Mouse (Mus musculus): ENCODE data around the gene Ttc22. TPM values are rescaled to one million over a fixed set of nuclear protein-coding genes. Genes with fewer than 3 reads are reported as not detected.

The Ttc22 gene
- total RNA-seq, 2 experiments from 2014 or later: 0.98 to 1.00 TPM

GRCm38 (mm10) chr4:106618898-106619297 is 3.3 kb upstream of the Ttc22 start:
- DNase-seq (ENCODE audit: extremely low spot score in 1 of 2, low spot score in 2 of 2): no peak
- Histone ChIP-seq H3K4me3 (no peak overlapping the region), H3K27ac (no peak overlapping the region)
- TF ChIP-seq CTCF (IDR thresholded peaks at IDR 0.05): no peak
- intact Hi-C loops (cut with DNase I): loop anchor here (1.0 to 10.0 kb wide), 2 partner anchors 209 to 726 kb away; no protein-coding TSS in a partner anchor

- DNase-seq (ENCODE audit: extremely low spot score in 1 of 2, low spot score in 2 of 2): no peak
- H3K27ac ChIP-seq: no peak overlapping the region
- no peak for TF ChIP-seq CTCF (IDR thresholded peaks at IDR 0.05)
- no peak overlapping the region for H3K4me3 ChIP-seq
- intact Hi-C loops (cut with DNase I): no loop called here
Observed at GRCm38 (mm10) chr4:106621428-106621827, 804 bp upstream of the Ttc22 start.

DNA sequence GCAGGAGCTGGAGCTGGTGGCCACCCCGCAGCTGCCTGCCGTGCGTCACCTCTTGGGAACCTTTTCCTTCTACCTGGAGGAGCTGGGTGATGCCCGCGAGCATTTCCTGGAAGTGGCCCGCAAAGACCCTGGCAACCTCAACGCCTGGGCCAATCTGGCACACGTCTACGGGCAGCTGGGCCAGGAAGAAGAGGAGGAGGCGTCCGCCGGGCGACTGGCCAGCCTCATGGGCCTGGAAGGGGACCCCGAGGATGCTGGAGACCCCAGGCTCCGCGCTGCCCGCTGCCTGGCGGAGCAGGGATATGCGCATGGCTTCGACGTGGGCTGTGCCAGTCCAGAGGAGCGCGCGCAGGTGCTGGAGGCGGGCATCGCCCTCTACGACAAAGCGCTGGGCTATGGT is 480 bp downstream of the Ttc22 start:
- DNase-seq (ENCODE audit: extremely low spot score in 1 of 2, low spot score in 2 of 2): no peak
- no peak for TF ChIP-seq CTCF (IDR thresholded peaks at IDR 0.05)
- intact Hi-C loops (cut with DNase I): no loop called here
- no peak overlapping the region for H3K27ac ChIP-seq
- H3K4me3 ChIP-seq: no peak overlapping the region

DNA sequence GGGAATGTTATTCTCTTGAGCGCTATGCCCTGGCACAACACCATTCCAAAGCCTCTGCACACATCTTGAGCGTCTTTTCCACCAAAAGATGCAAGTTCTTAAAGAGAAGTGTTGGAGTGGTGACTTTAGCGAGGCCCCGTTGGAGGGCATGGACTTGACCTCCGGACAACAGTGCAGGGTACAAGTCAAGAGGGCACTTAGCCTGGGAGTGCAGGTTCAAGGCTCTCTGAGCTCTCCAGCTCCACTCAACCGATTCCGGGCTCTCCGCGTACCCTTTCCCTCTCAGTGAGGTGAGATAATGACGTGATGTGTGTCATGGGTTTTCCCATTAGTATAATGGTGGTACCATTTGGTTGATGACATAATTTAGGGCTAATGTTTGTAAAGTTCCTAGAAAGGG is 2.0 kb downstream of the Ttc22 start:
- intact Hi-C loops (cut with DNase I): no loop called here
- no peak for DNase-seq (ENCODE audit: extremely low spot score in 1 of 2, low spot score in 2 of 2)
- Histone ChIP-seq H3K27ac (no peak overlapping the region), H3K4me3 (no peak overlapping the region)
- TF ChIP-seq CTCF (IDR thresholded peaks at IDR 0.05): no peak

DNA sequence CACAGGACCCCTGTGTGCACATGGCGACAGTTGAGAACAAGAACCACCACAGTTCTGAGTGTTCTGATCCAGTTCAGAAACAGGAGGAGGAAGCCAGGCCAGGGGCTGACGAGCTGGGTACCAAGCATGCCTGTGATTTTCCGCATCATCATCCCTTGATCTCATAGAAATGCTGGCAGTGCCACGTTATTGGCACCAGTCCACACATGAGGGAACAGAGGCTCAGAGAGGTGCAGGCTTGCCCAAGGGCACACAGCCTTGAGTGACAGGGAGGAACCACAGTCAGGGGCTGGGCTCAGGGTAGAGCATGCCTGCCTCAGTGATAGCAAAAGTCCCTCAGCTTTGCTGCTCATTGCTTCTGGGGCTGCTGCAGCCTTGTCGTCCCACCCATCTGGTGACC is 5.6 kb downstream of the Ttc22 start:
- H3K27ac ChIP-seq: no peak overlapping the region
- no peak for TF ChIP-seq CTCF (IDR thresholded peaks at IDR 0.05)
- intact Hi-C loops (cut with DNase I): no loop called here
- no peak for DNase-seq (ENCODE audit: extremely low spot score in 1 of 2, low spot score in 2 of 2)
- no peak overlapping the region for H3K4me3 ChIP-seq

- intact Hi-C loops (cut with DNase I): no loop called here
- TF ChIP-seq CTCF (IDR thresholded peaks at IDR 0.05): no peak
- Histone ChIP-seq H3K27ac (no peak overlapping the region), H3K4me3 (no peak overlapping the region)
- no peak for DNase-seq (ENCODE audit: extremely low spot score in 1 of 2, low spot score in 2 of 2)
Observed at GRCm38 (mm10) chr4:106628650-106629360, 6.6 kb downstream of the Ttc22 start.

- TF ChIP-seq CTCF (IDR thresholded peaks at IDR 0.05): no peak
- intact Hi-C loops (cut with DNase I): no loop called here
- no peak overlapping the region for H3K27ac ChIP-seq
- H3K4me3 ChIP-seq: no peak overlapping the region
- no peak for DNase-seq (ENCODE audit: extremely low spot score in 1 of 2, low spot score in 2 of 2)
Observed at GRCm38 (mm10) chr4:106629374-106629773, 7.1 kb downstream of the Ttc22 start.

- intact Hi-C loops (cut with DNase I): loop anchor here (1.0 to 5.0 kb wide), 3 partner anchors 78 to 532 kb away; no protein-coding TSS in a partner anchor
- DNase-seq (ENCODE audit: extremely low spot score in 1 of 2, low spot score in 2 of 2): peak; percentile 84 to 89
- TF ChIP-seq CTCF (IDR thresholded peaks at IDR 0.05): peak; percentile 95
- H3K27ac ChIP-seq: peak overlapping the region; percentile 96
- 0 out of 2 replicates have a peak overlapping the region, but pooled peaks have one; percentile 4 for H3K4me3 ChIP-seq
Observed at GRCm38 (mm10) chr4:106630333-106631220, 8.3 kb downstream of the Ttc22 start.

GRCm38 (mm10) chr4:106632313-106632712 is 10.1 kb downstream of the Ttc22 start:
- no peak for TF ChIP-seq CTCF (IDR thresholded peaks at IDR 0.05)
- Histone ChIP-seq H3K4me3 (no peak overlapping the region), H3K27ac (peak overlapping the region; percentile 96; the same call in 1 of the 2 replicates)
- no peak for DNase-seq (ENCODE audit: extremely low spot score in 1 of 2, low spot score in 2 of 2)
- intact Hi-C loops (cut with DNase I): loop anchor here (5.0 kb wide), 2 partner anchors 155 to 530 kb away; no protein-coding TSS in a partner anchor

- TF ChIP-seq CTCF (IDR thresholded peaks at IDR 0.05): no peak
- H3K4me3 ChIP-seq: no peak overlapping the region
- DNase-seq (ENCODE audit: extremely low spot score in 1 of 2, low spot score in 2 of 2): peak in 1 of 2 experiments; percentile 38
- intact Hi-C loops (cut with DNase I): loop anchor here (2.0 to 5.0 kb wide), 3 partner anchors 15 to 529 kb away; no protein-coding TSS in a partner anchor
- peak overlapping the region; percentile 63 for H3K27ac ChIP-seq
Observed at GRCm38 (mm10) chr4:106633281-106634085, 11.3 kb downstream of the Ttc22 start.

- intact Hi-C loops (cut with DNase I): loop anchor here (2.0 to 5.0 kb wide), 3 partner anchors 15 to 528 kb away; no protein-coding TSS in a partner anchor
Observed at GRCm38 (mm10) chr4:106634086-106634479, 11.9 kb downstream of the Ttc22 start.

More at GRCm38 (mm10) chr4:106634086-106634479, 11.9 kb downstream of the Ttc22 start:
- H3K27ac ChIP-seq: peak overlapping the region; percentile 63
- H3K4me3 ChIP-seq: no peak overlapping the region
- DNase-seq (ENCODE audit: extremely low spot score in 1 of 2, low spot score in 2 of 2): no peak
- no peak for TF ChIP-seq CTCF (IDR thresholded peaks at IDR 0.05)
